Mouse (Mus musculus) heart, embryonic 12.5 days (tissue): ENCODE measurements around the gene Eipr1. TPM values are rescaled to one million over a fixed set of nuclear protein-coding genes. Genes with fewer than 3 reads are reported as not detected.
"Not testable (repeated sequence)": the region's sequence is repeated elsewhere in the genome, so short reads cannot be mapped to it uniquely, and the experiment has no call there.

Source experiments
- ATAC-seq: fragments of 200-750 bp; cut with Nextera tagmentation; 2 replicates; pipeline ENCODE4 v1.8.0; 2017; ENCODE audit warnings: moderate TSS enrichment, moderate library complexity; ENCODE audit not compliant: insufficient number of reproducible peaks, low FRiP score
- H3K27ac ChIP-seq: fragments of 300-500 bp; sonication (generic); 2 replicates; pipeline ENCODE4 v1.5.1; 2016; ENCODE audit warnings: mild to moderate bottlenecking, moderate library complexity; ENCODE audit not compliant: poor library complexity, severe bottlenecking
- H3K27me3 ChIP-seq: fragments of 300-500 bp; sonication (generic); replicated peaks from 2 replicates; pipeline ENCODE4 v1.6.1; 2016; ENCODE audit warnings: mild to moderate bottlenecking, moderate library complexity
- H3K36me3 ChIP-seq: fragments of 300-500 bp; sonication (generic); 2 replicates; pipeline ENCODE4 v1.6.1; 2016; ENCODE audit warnings: mild to moderate bottlenecking, moderate library complexity
- H3K4me1 ChIP-seq: fragments of 300-500 bp; sonication (generic); replicated peaks from 2 replicates; pipeline ENCODE4 v1.6.1; 2016; ENCODE audit warnings: mild to moderate bottlenecking
- H3K4me2 ChIP-seq: fragments of 300-500 bp; sonication (generic); 2 replicates; pipeline ENCODE4 v1.6.1; 2016; ENCODE audit warnings: mild to moderate bottlenecking, moderate library complexity
- H3K4me3 ChIP-seq: fragments of 300-500 bp; sonication (generic); 2 replicates; pipeline ENCODE4 v1.5.1; 2016; ENCODE audit warnings: mild to moderate bottlenecking
- H3K9ac ChIP-seq: fragments of 300-500 bp; sonication (generic); 2 replicates; pipeline ENCODE4 v1.6.1; 2016; ENCODE audit warnings: mild to moderate bottlenecking, moderate library complexity
- H3K9me3 ChIP-seq: fragments of 300-500 bp; sonication (generic); replicated peaks from 2 replicates; pipeline ENCODE4 v1.6.1; 2016; ENCODE audit warnings: mild to moderate bottlenecking, moderate library complexity
- WGBS: fragments of 180-500 bp; shearing (Covaris S2); methylation state at CpG from one replicate; pipeline ENCODE4 v1.1.7; 2016; 5-methylcytosine and 5-hydroxymethylcytosine counted together
- polyA plus RNA-seq: library from polyadenylated mRNA; unstranded; fragments of >200 nt; fragmentation: Nextera tagmentation; extraction: Ambion mirVana; gene quantifications from 2 replicates; pipeline ENCODE4 v1.2.1, GENCODE M21; 2016

Gene Eipr1
- polyA plus RNA-seq, 1 experiment from 2014 or later, result 20.9 TPM

- Histone ChIP-seq H3K9ac (no peak overlapping the region), H3K27me3 (peaks cover 5% of the 10 kb centered on the region; the same call in 1 of the 2 replicates), H3K4me3 (no peak overlapping the region), H3K4me1 (peaks cover 14% of the 10 kb centered on the region), H3K27ac (no peak overlapping the region), H3K36me3 (no peaks in the 10 kb centered on the region), H3K4me2 (no peak overlapping the region), H3K9me3 (no peaks in the 10 kb centered on the region)
- 48% methylated on average over 9 of the region's 9 CpGs for WGBS
- no peak for ATAC-seq
Measured at GRCm38 (mm10) chr12:28907814-28908213, 156.2 kb downstream of the Eipr1 start.

GRCm38 (mm10) chr12:28909851-28910250 lies 158.2 kb downstream of the Eipr1 start:
- no peak overlapping the region for H3K9ac ChIP-seq
- no peak overlapping the region for H3K4me3 ChIP-seq
- H3K27ac ChIP-seq, result no peak overlapping the region
- H3K4me2 ChIP-seq, result no peak overlapping the region
- no peak for ATAC-seq
- H3K4me1 ChIP-seq, result peaks cover 14% of the 10 kb centered on the region
- WGBS, result 82% methylated on average over 5 of the region's 5 CpGs
- no peaks in the 10 kb centered on the region for H3K9me3 ChIP-seq
- no peaks in the 10 kb centered on the region for H3K36me3 ChIP-seq
- H3K27me3 ChIP-seq, result peaks cover 5% of the 10 kb centered on the region; the same call in 1 of the 2 replicates

DNA sequence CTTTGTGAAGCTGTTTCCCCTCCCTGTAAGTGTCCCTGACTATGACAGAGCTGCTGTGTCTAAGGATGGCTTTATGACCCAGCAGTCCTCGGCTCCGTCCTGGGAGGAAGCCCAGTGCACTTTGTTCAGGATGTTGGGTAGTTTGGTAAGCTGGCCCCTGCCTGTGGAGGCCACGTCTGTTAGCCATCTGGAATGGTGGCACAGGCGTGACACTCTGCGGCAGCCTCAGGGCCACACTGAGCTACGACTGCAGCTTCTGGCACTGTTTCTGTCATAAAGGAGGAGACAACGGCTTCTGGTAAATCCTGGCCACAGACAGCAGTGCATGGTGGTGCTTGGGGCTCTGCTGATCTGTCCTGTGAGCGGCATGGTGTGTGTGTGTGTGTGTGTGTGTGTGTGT lies 159.0 kb downstream of the Eipr1 start:
- Histone ChIP-seq H3K4me1 (peaks cover 14% of the 10 kb centered on the region), H3K27me3 (peaks cover 5% of the 10 kb centered on the region; the same call in 1 of the 2 replicates), H3K36me3 (no peaks in the 10 kb centered on the region), H3K27ac (no peak overlapping the region), H3K9ac (no peak overlapping the region), H3K4me3 (no peak overlapping the region), H3K4me2 (no peak overlapping the region), H3K9me3 (no peaks in the 10 kb centered on the region)
- no peak for ATAC-seq
- 70% methylated on average over 8 of the region's 8 CpGs for WGBS

GRCm38 (mm10) chr12:28912351-28912936 lies 160.8 kb downstream of the Eipr1 start:
- 74% methylated on average over 18 of the region's 18 CpGs for WGBS
- H3K27me3 ChIP-seq, result peaks cover 5% of the 10 kb centered on the region; the same call in 1 of the 2 replicates

GRCm38 (mm10) chr12:28913099-28913498 lies 161.5 kb downstream of the Eipr1 start:
- Histone ChIP-seq H3K9me3 (no peaks in the 10 kb centered on the region), H3K4me3 (no peak overlapping the region), H3K4me1 (no peaks in the 10 kb centered on the region), H3K9ac (no peak overlapping the region), H3K36me3 (no peaks in the 10 kb centered on the region), H3K4me2 (no peak overlapping the region), H3K27ac (no peak overlapping the region), H3K27me3 (peaks cover 5% of the 10 kb centered on the region; the same call in 1 of the 2 replicates)
- no peak for ATAC-seq
- WGBS, result 40% methylated on average over 3 of the region's 3 CpGs

More at GRCm38 (mm10) chr12:28912351-28912936, 160.8 kb downstream of the Eipr1 start:
- ATAC-seq, result no peak
- H3K4me3 ChIP-seq, result no peak overlapping the region
- no peak overlapping the region for H3K9ac ChIP-seq
- H3K9me3 ChIP-seq, result no peaks in the 10 kb centered on the region
- H3K27ac ChIP-seq, result no peak overlapping the region
- no peak overlapping the region for H3K4me2 ChIP-seq
- H3K4me1 ChIP-seq, result 0 out of 2 replicates have a peak, but pooled peaks cover 4% of the 10 kb centered on the region
- no peaks in the 10 kb centered on the region for H3K36me3 ChIP-seq

GRCm38 (mm10) chr12:28914056-28914455 lies 162.5 kb downstream of the Eipr1 start:
- H3K4me2 ChIP-seq, H3K27ac ChIP-seq, H3K27me3 ChIP-seq, H3K36me3 ChIP-seq, H3K9me3 ChIP-seq, ATAC-seq, H3K9ac ChIP-seq, H3K4me3 ChIP-seq, H3K4me1 ChIP-seq: not testable (repeated sequence)
- WGBS, result 83% methylated on average over 1 of the region's 1 CpGs

Other genes with a start within 250 kb of the Eipr1 start
- gene Dcdc2c, start 199.4 kb upstream of the Eipr1 start, polyA plus RNA-seq, result 0.13 TPM in 1 of 2 replicates, not detected in the other
- gene Allc, start 169.3 kb upstream of the Eipr1 start, polyA plus RNA-seq, result not detected in 2 replicates
- 6.3 and 6.5 TPM in 2 replicates for gene Colec11, start 128.4 kb upstream of the Eipr1 start, polyA plus RNA-seq
- gene Rps7, start 115.8 kb upstream of the Eipr1 start, polyA plus RNA-seq, result 513 and 523 TPM in 2 replicates
- gene Rnaseh1, start 102.2 kb upstream of the Eipr1 start, polyA plus RNA-seq, result 17.8 and 18.1 TPM in 2 replicates
- 42.2 and 43.3 TPM in 2 replicates for gene Adi1, start 76.6 kb upstream of the Eipr1 start, polyA plus RNA-seq
- 33.5 and 35.1 TPM in 2 replicates for gene Trappc12, start 1.3 kb upstream of the Eipr1 start, polyA plus RNA-seq